Mouse (Mus musculus): ENCODE data around the gene Klhl29. TPM values are rescaled to one million over a fixed set of nuclear protein-coding genes. Genes with fewer than 3 reads are reported as not detected.

The Klhl29 gene
- total and polyA plus RNA-seq, 3 experiments, result not detected

DNA sequence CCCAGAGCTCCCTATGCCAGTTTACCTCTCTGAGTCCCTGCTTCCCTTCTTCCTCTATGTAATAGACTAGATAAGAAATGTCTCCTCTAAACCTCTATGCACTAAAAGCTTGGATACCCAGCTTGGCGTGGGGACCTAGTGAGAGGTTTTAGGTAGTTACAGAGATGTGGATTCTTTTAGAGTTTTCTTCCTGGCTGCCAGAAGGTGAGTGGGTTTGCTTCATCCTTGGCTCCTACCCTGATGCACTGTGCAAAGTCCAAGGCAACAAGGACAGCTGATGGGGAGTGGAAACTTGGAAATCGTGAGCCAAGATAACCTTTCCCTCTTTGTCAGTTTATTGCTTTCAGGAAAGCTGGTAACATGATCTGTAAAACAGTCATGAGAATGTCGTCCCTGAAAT, 220.3 kb downstream of the Klhl29 start:
- H3K9ac ChIP-seq (ENCODE audit: control insufficient read depth, low read depth, low read length, poor library complexity, severe bottlenecking), result no peak overlapping the region
- H3K79me2 ChIP-seq (ENCODE audit: control insufficient read depth, insufficient read depth, low read length, poor library complexity), result no peaks in the 10 kb centered on the region
- no peak overlapping the region for H3K4me3 ChIP-seq (ENCODE audit: control insufficient read depth in 1 of 2, insufficient read depth in 1 of 2, low read depth in 2 of 2, low read length in 2 of 2)
- H3K27ac ChIP-seq (ENCODE audit: control insufficient read depth, low read depth, low read length), result no peak overlapping the region
- no peak for DNase-seq (ENCODE audit: low read depth, low spot score)
- no peaks in the 10 kb centered on the region for H3K27me3 ChIP-seq (ENCODE audit: control insufficient read depth in 1 of 2, insufficient read depth in 2 of 2, low read length in 2 of 2)
- no peaks in the 10 kb centered on the region for H3K9me3 ChIP-seq (replicated peaks; ENCODE audit: insufficient read depth, low read length)
- no peaks in the 10 kb centered on the region for H3K4me1 ChIP-seq (ENCODE audit: control insufficient read depth in 1 of 2, insufficient read depth in 2 of 2, low read length in 2 of 2)
- TF ChIP-seq UBTF (IDR thresholded peaks at IDR 0.05; ENCODE audit: borderline replicate concordance, insufficient read depth, low read depth, low read length) (no peak), CHD2 (IDR thresholded peaks at IDR 0.05; ENCODE audit: low read length) (no peak), BHLHE40 (IDR thresholded peaks at IDR 0.05; ENCODE audit: borderline replicate concordance, low read depth, low read length) (no peak), JUND (IDR thresholded peaks at IDR 0.05; ENCODE audit: low read depth, low read length) (no peak), TBP (IDR thresholded peaks at IDR 0.05; ENCODE audit: low read depth, low read length) (no peak), SMC3 (IDR thresholded peaks at IDR 0.05; ENCODE audit: low read depth, low read length) (no peak), USF1 (IDR thresholded peaks at IDR 0.05; ENCODE audit: low read depth, low read length) (no peak), POLR2AphosphoS5 (IDR thresholded peaks at IDR 0.05; ENCODE audit: borderline replicate concordance, low read depth, low read length) (no peak), GABPA (IDR thresholded peaks at IDR 0.05; ENCODE audit: low read depth, low read length) (no peak), ZC3H11A (IDR thresholded peaks at IDR 0.05; ENCODE audit: low read depth, low read length) (no peak)
- no peaks in the 10 kb centered on the region for H3K36me3 ChIP-seq (ENCODE audit: control insufficient read depth in 1 of 2, insufficient read depth in 2 of 2, low read length in 2 of 2)

DNA sequence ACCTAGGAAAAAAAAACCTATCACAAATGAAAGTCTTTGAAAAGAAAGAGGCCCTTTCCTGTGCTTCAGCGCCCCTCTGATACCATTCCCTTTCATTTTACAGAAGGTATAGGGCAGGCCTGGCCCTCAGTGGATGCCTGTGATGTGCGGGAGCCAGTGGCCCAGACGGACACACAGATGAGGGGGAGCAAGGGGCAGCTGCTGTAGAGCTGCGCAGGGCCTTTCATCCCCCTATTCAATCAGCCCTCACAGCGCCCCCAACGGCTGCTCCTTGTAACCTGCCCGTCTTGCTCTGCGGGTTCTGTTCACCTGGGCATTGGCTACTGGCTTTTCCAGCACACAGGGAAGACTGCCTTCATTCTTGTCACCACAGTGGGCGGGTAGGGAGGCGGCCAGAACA, 223.6 kb downstream of the Klhl29 start:
- H3K27ac ChIP-seq (ENCODE audit: control insufficient read depth, low read depth, low read length), result no peak overlapping the region
- DNase-seq (ENCODE audit: low read depth, low spot score), result no peak
- no peaks in the 10 kb centered on the region for H3K36me3 ChIP-seq (ENCODE audit: control insufficient read depth in 1 of 2, insufficient read depth in 2 of 2, low read length in 2 of 2)
- H3K79me2 ChIP-seq (ENCODE audit: control insufficient read depth, insufficient read depth, low read length, poor library complexity), result no peaks in the 10 kb centered on the region
- H3K27me3 ChIP-seq (ENCODE audit: control insufficient read depth in 1 of 2, insufficient read depth in 2 of 2, low read length in 2 of 2), result no peaks in the 10 kb centered on the region
- H3K4me3 ChIP-seq (ENCODE audit: control insufficient read depth in 1 of 2, insufficient read depth in 1 of 2, low read depth in 2 of 2, low read length in 2 of 2), result no peak overlapping the region
- H3K9me3 ChIP-seq (replicated peaks; ENCODE audit: insufficient read depth, low read length), result no peaks in the 10 kb centered on the region
- H3K9ac ChIP-seq (ENCODE audit: control insufficient read depth, low read depth, low read length, poor library complexity, severe bottlenecking), result no peak overlapping the region
- TF ChIP-seq NRF1 (IDR thresholded peaks at IDR 0.05; ENCODE audit: insufficient read depth, low read depth, low read length, poor library complexity, severe bottlenecking), result no peak
- no peak for TF ChIP-seq POLR2AphosphoS5 (IDR thresholded peaks at IDR 0.05; ENCODE audit: borderline replicate concordance, low read depth, low read length)
- no peak for TF ChIP-seq MYC (IDR thresholded peaks at IDR 0.05; ENCODE audit: low read depth, low read length)
- no peak for TF ChIP-seq TAL1 (IDR thresholded peaks at IDR 0.05; ENCODE audit: low read length)
- TF ChIP-seq JUND (IDR thresholded peaks at IDR 0.05; ENCODE audit: low read depth, low read length), result no peak
- no peak for TF ChIP-seq USF1 (IDR thresholded peaks at IDR 0.05; ENCODE audit: low read depth, low read length)
- TF ChIP-seq ZKSCAN1 (IDR thresholded peaks at IDR 0.05; ENCODE audit: low read depth, low read length), result no peak
- no peak for TF ChIP-seq MYB (IDR thresholded peaks at IDR 0.05; ENCODE audit: low read depth, low read length)
- no peak for TF ChIP-seq MEF2A (IDR thresholded peaks at IDR 0.05; ENCODE audit: extremely low read depth, insufficient replicate concordance, low read depth, low read length, poor library complexity, severe bottlenecking)
- no peak for TF ChIP-seq POLR2AphosphoS2 (IDR thresholded peaks at IDR 0.05; ENCODE audit: low read length)
- no peak for TF ChIP-seq SMC3 (IDR thresholded peaks at IDR 0.05; ENCODE audit: low read depth, low read length)
- no peak for TF ChIP-seq GATA1 (IDR thresholded peaks at IDR 0.05; ENCODE audit: low read depth, low read length)
- no peak for TF ChIP-seq HCFC1 (IDR thresholded peaks at IDR 0.05; ENCODE audit: low read depth, low read length)
- no peaks in the 10 kb centered on the region for H3K4me1 ChIP-seq (ENCODE audit: control insufficient read depth in 1 of 2, insufficient read depth in 2 of 2, low read length in 2 of 2)
